Mouse (Mus musculus) liver, embryonic 18 days (tissue): ENCODE data around the gene Hmga2. TPM values are rescaled to one million over a fixed set of nuclear protein-coding genes. Genes with fewer than 3 reads are reported as not detected.

Source experiments
- polyA plus RNA-seq: library from polyadenylated mRNA; depleted of rRNA; stranded (reverse); fragments of >200 nt; gene quantifications from 2 replicates; pipeline ENCODE4 v1.2.3, GENCODE M21; 2012; rRNA removed

The Hmga2 gene
- polyA plus RNA-seq = 1.2 and 1.6 TPM in 2 replicates

GRCm38 (mm10) chr10:120475601-120476515 lies at the start of gene Hmga2:
Gene Hmga2, minus strand, starts transcription at chr10:120476469.

Other genes with a start within 250 kb of the Hmga2 start
- gene Llph, start 249.4 kb downstream of the Hmga2 start, polyA plus RNA-seq = 22.9 and 23.3 TPM in 2 replicates